Mouse (Mus musculus) thymus, postnatal 4 days (tissue): ENCODE results near the gene Gart.

Experiments
- DNase-seq: peaks from one replicate; pipeline ENCODE4 v3.0.0; 2021

Gart gene

DNA sequence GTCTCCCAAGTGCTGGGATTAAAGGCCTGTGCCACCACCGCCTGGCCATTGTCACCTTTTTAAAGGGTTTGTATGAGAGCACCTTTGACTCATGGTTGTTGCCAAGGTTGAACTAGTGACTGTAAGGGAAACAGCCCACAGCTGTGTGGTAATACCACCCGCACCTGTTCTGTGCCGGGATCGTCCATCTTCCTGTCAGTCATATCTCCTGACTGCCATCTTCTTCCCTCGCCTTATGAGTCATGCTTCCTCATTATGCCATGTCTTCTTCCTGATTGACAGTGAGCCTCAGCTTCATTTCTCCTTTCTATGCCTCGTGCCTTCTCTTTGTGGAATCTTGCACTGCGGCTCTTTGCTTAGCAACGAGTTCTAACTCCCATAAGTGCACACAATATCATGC lies 39.8 kb downstream of the Gart start:
- no peak for DNase-seq

DNA sequence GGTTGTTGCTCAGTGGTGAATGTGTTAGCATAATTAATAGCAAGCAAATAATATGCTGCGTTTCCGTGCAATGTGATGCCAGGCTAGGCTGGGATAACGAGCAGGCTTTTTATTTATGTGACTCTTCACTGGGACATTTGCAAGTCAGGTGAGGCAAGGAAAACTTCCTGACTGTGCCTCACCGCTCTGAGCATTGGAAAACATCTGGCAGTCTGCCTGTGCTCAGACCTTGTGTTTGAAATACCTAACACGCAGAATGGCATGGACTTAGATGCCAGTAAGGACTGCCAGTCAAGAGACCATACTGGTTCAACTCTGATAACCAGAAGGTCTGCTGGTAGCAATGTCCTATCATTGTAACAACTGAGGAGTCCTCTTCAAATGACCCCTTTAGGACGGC lies 41.6 kb downstream of the Gart start:
- no peak for DNase-seq

DNA sequence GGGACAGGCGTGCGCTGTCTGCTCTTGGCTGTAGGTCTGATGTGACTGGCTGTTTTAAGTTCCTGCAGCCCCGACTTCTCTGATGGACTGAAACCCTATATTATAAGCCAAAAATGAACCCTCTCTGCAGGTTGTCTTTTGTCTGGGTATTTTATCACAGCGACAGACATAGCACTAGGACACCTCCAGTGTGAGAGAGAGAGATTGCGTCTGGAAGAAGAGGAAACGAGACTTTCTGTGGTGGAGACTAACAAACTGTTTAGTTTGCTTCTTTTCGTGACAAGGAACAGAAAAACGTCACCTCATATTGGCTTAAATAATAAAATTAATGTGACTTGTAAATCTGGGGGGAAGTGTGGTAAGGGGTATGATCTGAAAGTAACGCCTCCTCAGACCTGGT lies 45.1 kb downstream of the Gart start:
- no peak for DNase-seq

DNA sequence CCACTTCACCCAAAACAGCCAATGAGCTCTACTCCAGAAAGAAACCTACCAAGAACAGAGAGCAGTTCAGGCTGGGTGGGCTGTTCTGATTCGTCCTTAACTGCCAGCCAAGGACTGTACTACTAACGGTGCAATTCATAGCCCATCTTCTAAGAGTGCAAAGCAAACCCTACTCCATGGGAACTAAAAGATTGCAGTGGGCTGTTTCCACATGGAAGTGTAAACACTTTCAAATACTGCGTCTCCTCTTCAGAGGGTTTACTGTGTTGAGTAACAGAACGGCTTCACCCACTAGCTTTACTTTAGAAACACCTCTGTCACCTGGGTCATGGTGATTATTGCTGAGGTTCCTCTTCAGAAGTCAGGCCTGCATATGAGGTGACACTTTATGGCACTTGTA lies 45.7 kb downstream of the Gart start:
- DNase-seq: no peak

DNA sequence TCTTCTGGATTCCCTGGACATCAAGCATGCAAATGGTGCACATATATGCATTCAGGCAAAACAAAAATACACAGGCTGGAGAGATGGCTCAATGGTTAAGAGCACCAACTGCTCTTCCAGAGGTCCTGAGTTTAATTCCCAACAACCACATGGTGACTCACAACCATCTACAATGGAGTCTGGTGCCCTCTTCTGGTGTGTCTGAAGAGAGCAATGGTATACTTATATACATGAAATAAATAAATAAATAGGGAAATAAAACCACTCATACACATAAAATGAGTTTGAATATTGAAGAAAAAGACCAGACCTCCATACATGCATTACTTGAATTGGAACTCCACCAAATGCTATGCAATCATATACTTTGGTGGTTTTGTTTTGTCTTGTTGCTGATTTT lies 47.5 kb downstream of the Gart start:
- no peak for DNase-seq

DNA sequence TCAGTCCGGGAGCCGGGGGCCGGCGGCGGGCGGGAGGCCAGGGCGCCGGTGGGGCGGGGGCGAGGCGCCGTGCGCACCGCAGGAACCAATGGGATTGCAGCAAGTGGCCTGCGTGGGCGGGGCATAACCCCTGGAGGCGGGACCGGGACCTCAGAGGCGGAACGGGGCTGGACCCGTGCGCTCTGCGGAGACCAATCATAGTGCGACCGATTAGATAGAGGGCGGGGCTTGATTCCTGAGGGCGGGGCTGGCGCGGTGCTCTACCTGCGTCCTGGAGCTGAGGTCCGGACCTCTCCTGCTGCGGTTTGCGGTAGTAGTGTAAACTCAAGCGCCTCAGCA lies 49.1 kb downstream of the Gart start, which contains the start of gene Tmem50b:
Gene Tmem50b, minus strand, starts transcription at position 129 of the 339 bp plus-strand sequence.
- peak; percentile 100 for DNase-seq

DNA sequence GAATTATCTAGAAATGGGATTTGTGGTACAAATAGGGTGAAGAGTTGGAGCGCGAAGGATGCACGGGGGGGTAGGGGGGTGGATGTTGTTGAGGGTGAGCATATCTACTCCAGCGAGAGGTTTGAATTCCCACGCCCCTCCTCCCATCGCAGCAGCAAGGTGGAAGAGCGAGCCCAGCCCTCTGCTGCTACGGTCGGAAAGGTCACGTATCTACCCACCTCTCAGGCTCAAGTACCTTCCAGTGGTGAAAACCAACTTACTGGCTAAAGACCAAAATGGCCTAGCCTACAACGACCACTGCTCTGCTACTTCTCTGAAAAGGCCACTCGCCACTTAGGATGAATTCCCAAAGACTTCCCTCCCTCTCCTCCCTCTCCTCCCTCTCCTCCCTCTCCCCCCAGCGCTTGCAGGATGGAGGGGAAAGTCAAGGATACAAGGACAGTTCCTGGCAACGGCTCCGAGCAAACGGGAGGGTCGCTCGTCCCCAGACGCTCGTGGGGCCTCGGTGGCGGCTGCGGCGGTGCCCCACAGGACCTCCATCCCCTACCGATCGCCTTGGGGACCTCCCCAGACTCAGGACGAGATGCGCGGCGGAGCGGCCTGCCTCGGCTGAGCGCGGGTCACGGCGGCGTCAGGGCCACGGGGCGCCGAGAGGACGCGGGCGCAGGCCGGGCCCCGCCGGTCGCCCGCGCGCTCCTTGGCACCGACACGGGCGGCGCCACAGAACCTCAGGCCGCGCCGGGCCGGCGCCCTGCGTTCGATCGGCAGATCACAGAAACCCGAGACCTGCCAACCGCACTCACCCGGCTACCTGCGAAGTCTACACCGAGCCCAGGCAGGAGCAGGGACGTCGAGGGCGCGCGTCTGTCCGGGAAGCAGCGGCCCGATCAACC lies 49.7 kb downstream of the Gart start:
- DNase-seq: peak; percentile 60

DNA sequence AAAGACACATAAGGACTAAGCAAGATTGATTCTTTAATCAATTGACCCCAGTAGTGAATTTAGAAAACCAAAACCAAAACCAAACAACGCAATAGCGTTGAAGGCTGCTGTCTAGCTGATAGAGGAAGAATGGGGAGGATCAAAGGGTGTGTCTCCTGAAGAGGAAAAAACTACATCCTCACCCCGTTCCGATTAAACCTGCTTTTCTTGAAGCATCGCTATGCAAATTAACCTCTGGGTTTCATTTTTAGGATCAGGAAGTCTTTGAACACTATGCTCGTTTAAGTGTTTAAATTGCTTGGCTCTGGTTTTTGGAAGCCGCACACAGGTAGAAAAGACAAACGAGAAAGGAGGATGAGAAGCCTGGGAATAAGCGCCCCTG lies 50.4 kb downstream of the Gart start:
- no peak for DNase-seq

DNA sequence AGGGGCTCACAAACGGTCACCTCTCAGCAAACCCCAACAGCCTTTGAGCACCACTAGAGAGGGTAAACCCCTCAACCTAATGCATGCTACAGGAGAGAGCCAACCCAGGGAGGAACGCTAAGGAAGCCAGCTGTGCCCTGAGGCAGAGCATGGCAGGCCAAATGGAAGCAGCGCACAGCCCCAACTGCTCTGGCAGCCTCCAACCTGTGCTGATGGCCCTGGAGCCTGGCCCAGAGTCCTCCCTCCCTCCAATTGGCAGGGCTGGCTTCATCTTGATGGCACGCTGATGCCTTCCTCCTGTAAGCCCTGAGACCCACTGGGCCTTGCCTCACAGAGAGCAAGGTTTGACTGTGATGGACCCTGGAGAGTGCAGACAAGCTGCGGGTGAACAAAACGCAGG lies 51.7 kb downstream of the Gart start:
- DNase-seq: no peak

DNA sequence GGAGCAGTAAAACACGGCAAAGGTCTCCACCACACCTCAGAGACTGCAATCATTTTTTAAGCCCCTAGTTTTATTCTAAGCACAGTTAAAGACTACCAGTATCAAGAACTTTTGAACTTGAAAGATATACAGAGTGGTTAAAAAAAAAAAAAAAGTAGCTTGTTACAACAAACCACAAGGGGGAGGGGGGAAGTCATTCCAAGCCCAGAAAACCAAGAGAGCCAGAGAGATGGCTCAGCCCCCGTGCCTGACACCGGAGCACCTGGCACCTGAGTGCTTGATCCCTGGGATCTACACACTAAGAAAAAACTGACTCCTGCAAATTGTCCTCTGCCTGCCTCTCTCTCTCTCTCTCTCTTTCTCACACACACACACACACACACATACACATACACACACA lies 53.5 kb downstream of the Gart start:
- no peak for DNase-seq

DNA sequence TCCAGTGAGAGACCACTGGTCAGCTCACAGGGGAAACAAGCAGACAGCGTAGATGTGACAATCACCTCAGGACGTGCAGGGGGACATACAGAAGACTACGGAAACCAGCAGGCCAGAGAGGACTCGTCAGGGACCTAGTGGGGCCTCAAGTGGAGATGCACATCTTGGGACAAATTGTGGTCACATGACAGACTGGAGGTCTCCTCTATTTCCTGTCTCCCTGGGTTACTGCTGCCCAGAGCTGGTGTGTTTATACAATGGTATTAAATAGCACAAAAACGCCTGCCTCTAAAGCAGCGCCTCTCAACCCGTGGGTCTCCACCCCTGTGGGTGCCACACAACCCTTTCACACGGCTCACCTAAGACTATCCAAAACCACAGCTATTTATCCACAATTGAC lies 54.6 kb downstream of the Gart start:
- DNase-seq: no peak

DNA sequence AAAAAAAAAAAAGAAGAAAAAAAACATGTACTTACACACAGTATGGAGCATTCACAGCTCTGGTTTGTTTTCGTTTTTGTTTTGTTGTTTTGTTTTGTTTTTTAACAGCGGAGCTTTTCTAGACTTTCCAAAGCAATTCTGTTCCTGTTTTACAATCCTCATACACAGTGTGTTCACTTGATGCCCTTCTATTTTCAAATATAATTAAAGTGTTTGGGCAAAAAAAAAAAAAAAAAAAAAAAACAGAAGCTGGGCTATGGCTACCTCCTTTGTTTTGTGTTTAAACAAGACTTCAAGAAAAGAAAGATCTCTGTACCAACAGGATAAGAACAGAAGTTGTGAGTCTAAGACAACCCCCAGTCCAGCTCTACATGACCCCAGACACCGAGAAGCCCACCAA lies 58.0 kb downstream of the Gart start:
- DNase-seq: no peak

DNA sequence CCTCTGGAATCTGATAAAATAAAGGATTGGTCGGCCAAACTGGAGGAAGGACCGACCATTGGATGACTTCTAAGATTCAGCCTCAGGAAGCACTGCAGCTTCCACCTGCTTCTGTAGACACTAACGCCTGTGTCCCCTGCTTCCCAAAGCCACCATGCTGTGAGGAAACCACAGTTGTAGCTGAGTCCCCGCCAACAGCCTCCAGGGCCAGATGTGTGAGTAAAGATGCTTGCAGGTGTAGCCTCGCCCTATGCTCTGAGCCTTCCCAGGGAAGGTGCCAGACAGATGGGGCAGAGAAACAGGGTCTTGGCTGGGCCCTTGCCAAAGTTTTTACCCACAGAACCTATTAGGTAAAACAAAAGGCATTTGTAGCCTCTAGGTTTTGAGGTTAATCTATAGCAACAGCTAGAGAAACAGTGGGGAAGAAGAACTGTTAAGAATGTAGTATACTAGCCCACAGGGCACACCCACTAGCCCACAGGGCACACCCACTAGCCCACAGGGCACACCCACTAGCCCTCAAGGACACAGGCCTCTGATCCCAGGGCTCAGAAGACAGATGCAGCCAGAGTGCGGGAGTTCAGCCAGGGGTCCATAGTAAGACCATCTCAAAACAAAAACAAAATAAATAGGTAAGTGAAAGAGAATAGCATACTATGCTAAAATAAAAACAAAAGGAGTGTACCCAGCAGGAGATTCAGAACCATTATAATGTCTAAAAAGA lies 58.9 kb downstream of the Gart start:
- DNase-seq: peak; percentile 65

DNA sequence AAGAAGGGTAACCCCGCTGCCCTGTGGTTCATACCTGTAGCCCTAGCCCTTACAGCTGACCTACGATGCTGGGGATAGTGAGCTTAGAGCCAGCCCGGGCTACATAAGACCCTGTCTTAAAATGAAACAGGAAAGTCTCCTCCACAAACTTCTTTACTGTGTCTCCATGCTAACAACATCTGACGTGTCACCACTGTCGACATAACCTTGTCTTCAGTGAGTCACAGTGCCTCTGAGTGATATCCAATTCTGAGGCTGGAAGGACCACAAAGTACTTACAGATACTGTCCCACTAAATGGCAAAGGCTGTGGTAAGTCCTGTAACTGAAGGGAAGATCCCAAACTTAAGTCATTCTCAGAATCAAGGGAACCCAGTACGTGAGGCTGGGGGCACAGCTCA lies 60.5 kb downstream of the Gart start:
- DNase-seq: no peak

DNA sequence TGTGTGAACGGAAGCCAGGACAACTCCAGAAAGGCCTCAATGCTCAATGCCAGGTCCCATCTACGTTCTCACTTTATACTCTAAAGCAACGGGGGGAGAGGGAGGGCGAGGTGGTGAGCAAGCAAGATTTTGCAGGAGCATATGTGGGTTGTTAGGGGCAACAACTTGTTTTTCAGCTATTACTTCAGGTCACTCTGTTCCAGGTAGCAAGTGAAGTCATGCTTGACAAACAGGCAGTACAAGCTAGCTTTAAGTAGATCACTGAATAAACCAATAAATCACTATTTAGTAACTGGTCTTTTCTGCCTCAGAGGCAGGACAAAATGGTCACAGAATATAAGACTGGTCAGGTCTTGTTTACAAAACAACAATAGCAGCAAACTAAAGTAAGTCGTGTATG lies 61.1 kb downstream of the Gart start:
- DNase-seq: no peak

DNA sequence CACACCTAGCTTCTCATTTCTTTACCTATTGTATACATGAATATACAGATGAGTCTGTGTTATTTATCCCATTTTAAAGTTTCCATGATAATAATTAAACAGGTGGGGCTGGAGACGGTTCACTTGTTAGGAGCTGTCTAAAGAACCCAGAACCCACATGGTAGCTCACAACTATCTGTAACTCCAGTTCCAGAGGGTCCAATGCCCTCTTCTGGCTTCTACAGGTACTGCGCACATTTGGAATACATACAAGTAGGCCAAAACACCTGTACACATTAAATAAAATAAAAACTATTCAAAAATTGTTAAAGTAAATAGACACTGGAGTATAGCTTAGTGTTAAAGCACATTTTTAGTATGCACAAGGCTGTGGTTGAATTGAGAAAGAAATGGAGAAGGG lies 64.4 kb downstream of the Gart start:
- DNase-seq: peak; percentile 83

DNA sequence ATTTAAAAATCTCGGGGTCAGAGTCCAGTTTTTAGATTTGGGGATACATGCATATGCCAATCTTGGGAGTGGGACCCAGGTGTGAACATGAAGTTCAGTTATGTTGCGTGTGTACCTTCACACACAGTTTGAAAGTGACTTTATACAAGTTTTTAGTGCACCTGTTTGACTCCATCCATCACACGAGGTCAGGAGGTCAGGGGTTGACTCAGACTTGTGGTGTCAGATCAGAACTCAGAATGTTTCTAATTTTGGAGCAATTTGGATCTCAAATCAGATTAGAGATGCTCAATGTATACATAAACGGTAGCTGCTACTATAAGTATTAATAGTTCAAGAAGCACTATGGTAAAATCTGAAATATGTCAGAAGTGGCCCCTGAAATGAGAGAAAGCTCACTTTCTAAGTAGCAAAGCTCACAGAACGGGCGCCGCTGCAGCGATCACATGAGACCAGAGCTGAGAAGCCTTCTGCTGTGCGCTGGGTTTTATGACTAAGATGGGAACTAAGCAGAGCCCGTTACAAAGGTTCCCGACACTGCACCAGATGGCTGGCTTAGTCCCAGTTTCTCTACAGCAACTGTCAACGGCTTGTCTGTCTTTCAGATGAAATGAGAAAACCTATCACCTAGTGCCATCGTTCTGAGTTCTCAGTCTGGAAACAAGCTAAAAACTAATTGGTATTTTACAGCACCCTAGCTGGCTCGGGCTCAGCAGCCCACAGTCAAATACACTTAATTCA lies 67.6 kb downstream of the Gart start:
- no peak for DNase-seq

DNA sequence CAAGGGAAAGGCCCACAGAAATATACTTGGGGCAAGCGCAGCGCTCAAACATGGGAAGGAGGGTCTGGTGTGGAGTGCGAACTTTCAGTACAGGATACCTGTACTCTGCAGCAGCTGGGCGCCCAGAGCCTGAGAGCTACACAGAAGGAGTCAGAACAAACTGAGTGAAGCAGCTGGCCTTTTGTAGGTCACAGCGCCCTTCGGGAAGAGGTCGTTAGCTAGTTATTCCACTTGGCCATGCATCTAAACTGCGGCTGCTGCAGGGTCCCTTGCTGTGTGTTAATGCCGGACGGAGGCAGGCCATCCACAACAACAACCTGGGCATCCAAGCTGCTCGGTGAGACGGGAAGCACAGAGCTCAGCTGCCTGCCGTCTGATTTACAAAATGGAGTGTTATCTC lies 71.6 kb downstream of the Gart start:
- DNase-seq: no peak
